Mouse (Mus musculus) lung, embryonic 14.5 days (tissue): ENCODE results near the gene Yif1b. TPM values are rescaled to one million over a fixed set of nuclear protein-coding genes. Genes with fewer than 3 reads are reported as not detected.

Experiments used
- ATAC-seq: fragments of 200-750 bp; cut with Nextera tagmentation; 2 replicates; pipeline ENCODE4 v1.8.0; 2017; ENCODE audit warnings: mild to moderate bottlenecking, moderate TSS enrichment, moderate library complexity; ENCODE audit not compliant: insufficient read depth
- DNase-seq: peaks from one replicate; pipeline ENCODE4 v3.0.0-alpha.2; 2015
- H3K27ac ChIP-seq: fragments of 300-500 bp; sonication (generic); 2 replicates; pipeline ENCODE4 v1.5.1; 2014; ENCODE audit warnings: low read depth, mild to moderate bottlenecking, moderate library complexity
- H3K27me3 ChIP-seq: fragments of 300-500 bp; sonication (generic); 2 replicates; pipeline ENCODE4 v1.6.1; 2014; ENCODE audit warnings: low read length, control low read depth; ENCODE audit not compliant: insufficient read depth
- H3K36me3 ChIP-seq: fragments of 300-500 bp; sonication (generic); 2 replicates; pipeline ENCODE4 v1.6.1; 2014; ENCODE audit warnings: control low read depth; ENCODE audit not compliant: insufficient read depth
- H3K4me1 ChIP-seq: fragments of 300-500 bp; sonication (generic); 2 replicates; pipeline ENCODE4 v1.6.1; 2014; ENCODE audit warnings: antibody characterized with exemption, control low read depth; ENCODE audit not compliant: insufficient read depth
- H3K4me2 ChIP-seq: fragments of 300-500 bp; sonication (generic); 2 replicates; pipeline ENCODE4 v1.6.1; 2014; ENCODE audit warnings: mild to moderate bottlenecking
- H3K4me3 ChIP-seq: fragments of 300-500 bp; sonication (generic); 2 replicates; pipeline ENCODE4 v1.5.1; 2014; ENCODE audit warnings: low read depth, low read length
- H3K9ac ChIP-seq: fragments of 300-500 bp; sonication (generic); 2 replicates; pipeline ENCODE4 v1.6.1; 2014
- H3K9me3 ChIP-seq: fragments of 300-500 bp; sonication (generic); 2 replicates; pipeline ENCODE4 v1.6.1; 2016; ENCODE audit warnings: low read depth, low read length, control low read depth
- CTCF ChIP-seq: IDR thresholded peaks from 2 replicates; pipeline ENCODE4 v1.5.1; 2016; ENCODE audit warnings: antibody characterized with exemption, low read depth
- WGBS: fragments of 180-500 bp; shearing (Covaris S2); extraction: QIAGEN DNeasy Blood & Tissue Kit; methylation state at CpG from one replicate; pipeline ENCODE4 v1.1.7; 2014; 5-methylcytosine and 5-hydroxymethylcytosine counted together
- polyA plus RNA-seq: library from polyadenylated mRNA; unstranded; fragments of >200 nt; fragmentation: Nextera tagmentation; extraction: Ambion mirVana; gene quantifications from 2 replicates; pipeline ENCODE4 v1.2.1, GENCODE M21; 2014

The Yif1b gene
- polyA plus RNA-seq, 1 experiment from 2014 or later, result 123 TPM

GRCm38 (mm10) chr7:29288942-29289638 lies 51.0 kb downstream of the Yif1b start, which contains the start of gene Ppp1r14a:
Gene Ppp1r14a, plus strand, starts transcription at chr7:29289308.
- peak within 1 kb of the TSS; percentile 99 for H3K27ac ChIP-seq
- H3K4me3 ChIP-seq, result peak within 1 kb of the TSS; percentile 61
- H3K9ac ChIP-seq, result peak within 1 kb of the TSS; percentile 74
- peak; percentile 92 for DNase-seq
- under 1% methylated on average over 53 of the region's 59 CpGs for WGBS
- ATAC-seq, result peak; percentile 28
- TF ChIP-seq CTCF, result peak; percentile 92
- peak within 1 kb of the TSS; percentile 79 for H3K4me2 ChIP-seq
- peaks cover 13% of the 10 kb centered on the region; the same call in 1 of the 2 replicates for H3K36me3 ChIP-seq
- H3K27me3 ChIP-seq, result no peaks in the 10 kb centered on the region
- peaks cover 32% of the 10 kb centered on the region for H3K4me1 ChIP-seq
- no peaks in the 10 kb centered on the region for H3K9me3 ChIP-seq

GRCm38 (mm10) chr7:29289856-29290255 lies 51.7 kb downstream of the Yif1b start:
- 44% methylated on average over 6 of the region's 6 CpGs for WGBS
- Histone ChIP-seq H3K4me1 (peaks cover 32% of the 10 kb centered on the region), H3K4me2 (peak overlapping the region; percentile 79), H3K27me3 (no peaks in the 10 kb centered on the region), H3K9ac (peak overlapping the region; percentile 74), H3K4me3 (peak overlapping the region; percentile 61), H3K27ac (peak overlapping the region; percentile 99), H3K9me3 (no peaks in the 10 kb centered on the region), H3K36me3 (peaks cover 13% of the 10 kb centered on the region; the same call in 1 of the 2 replicates)
- peak; percentile 71 for ATAC-seq
- DNase-seq, result peak; percentile 97
- TF ChIP-seq CTCF, result no peak

GRCm38 (mm10) chr7:29290691-29291485 lies 52.8 kb downstream of the Yif1b start:
- Histone ChIP-seq H3K4me1 (peaks cover 32% of the 10 kb centered on the region), H3K9me3 (no peaks in the 10 kb centered on the region), H3K9ac (peak overlapping the region; percentile 33), H3K27me3 (no peaks in the 10 kb centered on the region), H3K4me3 (peak overlapping the region; percentile 61), H3K4me2 (peak overlapping the region; percentile 79), H3K36me3 (peaks cover 13% of the 10 kb centered on the region; the same call in 1 of the 2 replicates), H3K27ac (peak overlapping the region; percentile 99)
- ATAC-seq (peak; percentile 10; the same call in 1 of the 2 replicates), DNase-seq (peak; percentile 76)
- TF ChIP-seq CTCF, result no peak
- 24% methylated on average over 11 of the region's 11 CpGs for WGBS

- H3K27me3 ChIP-seq, result no peaks in the 10 kb centered on the region
- peak overlapping the region; percentile 79 for H3K4me2 ChIP-seq
- ATAC-seq (no peak), DNase-seq (peak; percentile 64)
- no peak for TF ChIP-seq CTCF
- peak overlapping the region; percentile 61 for H3K4me3 ChIP-seq
- no peaks in the 10 kb centered on the region for H3K9me3 ChIP-seq
- peak overlapping the region; percentile 99 for H3K27ac ChIP-seq
- WGBS, result 8% methylated on average over 7 of the region's 7 CpGs
- peaks cover 32% of the 10 kb centered on the region for H3K4me1 ChIP-seq
- peak overlapping the region; percentile 33 for H3K9ac ChIP-seq
- H3K36me3 ChIP-seq, result peaks cover 13% of the 10 kb centered on the region; the same call in 1 of the 2 replicates
Measured at GRCm38 (mm10) chr7:29291616-29292457, 53.7 kb downstream of the Yif1b start.

- Histone ChIP-seq H3K9ac (no peak overlapping the region), H3K9me3 (no peaks in the 10 kb centered on the region), H3K36me3 (peaks cover 13% of the 10 kb centered on the region; the same call in 1 of the 2 replicates), H3K4me2 (peak overlapping the region; percentile 79), H3K4me3 (peak overlapping the region; percentile 16), H3K4me1 (peaks cover 32% of the 10 kb centered on the region), H3K27me3 (no peaks in the 10 kb centered on the region), H3K27ac (peak overlapping the region; percentile 86)
- TF ChIP-seq CTCF, result no peak
- ATAC-seq, result no peak
- peak; percentile 39 for DNase-seq
- WGBS, result 16% methylated on average over 8 of the region's 8 CpGs
Measured at GRCm38 (mm10) chr7:29292458-29293098, 54.4 kb downstream of the Yif1b start.
